Mouse (Mus musculus): Measurements from ENCODE around the gene Rest.
"Not testable (repeated sequence)": the region's sequence is repeated elsewhere in the genome, so short reads cannot be mapped to it uniquely, and the experiment has no call there.

Rest gene

DNA sequence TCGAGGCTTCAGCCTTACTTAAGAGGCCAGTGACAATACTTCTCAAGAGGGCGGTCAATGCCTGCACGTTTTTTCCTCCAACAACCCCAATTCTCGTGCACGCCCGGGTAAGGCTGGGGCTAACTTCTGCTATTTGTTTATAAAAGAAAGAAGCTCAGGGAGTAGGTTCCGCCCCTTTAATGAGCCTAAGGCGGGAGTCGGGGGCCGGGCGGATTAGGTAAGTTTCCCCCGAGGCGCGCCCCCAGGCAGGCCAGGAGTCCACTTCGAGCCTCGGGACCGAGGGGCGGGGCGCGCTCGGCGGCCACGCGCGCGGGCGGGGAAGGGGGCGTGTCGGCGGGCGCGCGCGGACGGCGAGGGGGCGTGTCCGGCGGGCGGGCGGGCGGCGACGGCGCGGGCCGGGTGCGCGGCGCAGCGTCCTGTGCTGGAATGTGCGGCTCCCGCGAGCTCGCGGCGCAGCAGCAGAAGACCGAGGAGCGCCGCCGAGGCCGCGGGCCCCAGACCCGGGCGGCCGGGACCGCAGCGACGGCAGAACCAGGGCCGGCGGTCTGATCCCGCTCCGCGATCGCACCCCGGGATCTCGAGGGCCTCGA is at the start of gene Rest:
Gene Rest (plus strand): TSS at position 411 of the 590 bp plus-strand sequence.
- in situ Hi-C loops (cut with MboI; ENCODE audit: low sequenced_read_pairs) = no loop called here

- in situ Hi-C loops (cut with MboI; ENCODE audit: low sequenced_read_pairs) = no loop called here
These were observed 48.1 kb upstream of the Rest start for GRCm38 (mm10) chr5:77217211-77217610.

- in situ Hi-C loops (cut with MboI; ENCODE audit: low sequenced_read_pairs) = no loop called here
These were observed 47.6 kb upstream of the Rest start for GRCm38 (mm10) chr5:77217724-77218123.

GRCm38 (mm10) chr5:77223043-77223975 is 42.0 kb upstream of the Rest start:
- in situ Hi-C loops (cut with MboI; ENCODE audit: low sequenced_read_pairs) = no loop called here

DNA sequence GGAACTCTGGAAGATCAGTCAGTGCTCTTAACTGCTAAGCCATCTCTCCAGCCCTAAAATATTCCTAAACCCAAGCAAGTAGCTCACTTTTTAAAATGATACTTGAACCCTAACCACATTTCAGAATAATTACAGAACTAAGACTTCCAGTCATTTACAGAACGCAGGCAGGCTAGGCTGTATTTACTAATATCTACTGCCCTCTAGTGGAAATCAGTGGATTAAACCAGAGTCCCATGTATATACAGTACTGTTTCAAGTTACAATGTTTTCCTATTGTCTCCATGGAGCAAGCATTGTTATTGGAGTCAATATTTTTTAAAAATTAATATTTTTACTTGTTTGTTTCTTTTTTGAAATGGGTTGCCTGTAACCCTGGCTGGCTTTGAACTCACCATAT is 36.3 kb upstream of the Rest start:
- in situ Hi-C loops (cut with MboI; ENCODE audit: low sequenced_read_pairs) = no loop called here

GRCm38 (mm10) chr5:77231863-77232262 is 33.4 kb upstream of the Rest start:
- in situ Hi-C loops (cut with MboI; ENCODE audit: low sequenced_read_pairs) = not testable (repeated sequence)

- in situ Hi-C loops (cut with MboI; ENCODE audit: low sequenced_read_pairs) = no loop called here
These were observed 30.4 kb upstream of the Rest start for GRCm38 (mm10) chr5:77234921-77235320.

- in situ Hi-C loops (cut with MboI; ENCODE audit: low sequenced_read_pairs) = no loop called here
These were observed 28.2 kb upstream of the Rest start for GRCm38 (mm10) chr5:77237104-77237503.

- in situ Hi-C loops (cut with MboI; ENCODE audit: low sequenced_read_pairs) = no loop called here
These were observed 20.8 kb upstream of the Rest start for GRCm38 (mm10) chr5:77244331-77244987.

DNA sequence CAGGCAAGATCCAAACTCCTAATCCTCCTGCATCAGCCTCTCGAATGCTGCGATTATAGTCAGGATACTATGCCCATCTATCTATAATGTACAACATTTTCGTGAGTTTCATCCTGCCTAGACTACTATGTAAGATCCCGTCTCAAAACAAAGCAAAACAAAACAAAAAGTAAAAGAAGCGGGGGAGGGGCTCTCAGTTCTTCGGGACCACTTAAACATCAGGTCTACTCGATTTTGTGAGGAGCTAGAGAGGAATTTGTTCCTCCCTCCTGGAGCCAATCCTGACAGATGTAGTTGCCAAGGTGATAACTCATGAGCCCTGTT is 19.9 kb upstream of the Rest start:
- in situ Hi-C loops (cut with MboI; ENCODE audit: low sequenced_read_pairs) = no loop called here

- in situ Hi-C loops (cut with MboI; ENCODE audit: low sequenced_read_pairs) = no loop called here
These were observed 19.3 kb upstream of the Rest start for GRCm38 (mm10) chr5:77245787-77246671.

DNA sequence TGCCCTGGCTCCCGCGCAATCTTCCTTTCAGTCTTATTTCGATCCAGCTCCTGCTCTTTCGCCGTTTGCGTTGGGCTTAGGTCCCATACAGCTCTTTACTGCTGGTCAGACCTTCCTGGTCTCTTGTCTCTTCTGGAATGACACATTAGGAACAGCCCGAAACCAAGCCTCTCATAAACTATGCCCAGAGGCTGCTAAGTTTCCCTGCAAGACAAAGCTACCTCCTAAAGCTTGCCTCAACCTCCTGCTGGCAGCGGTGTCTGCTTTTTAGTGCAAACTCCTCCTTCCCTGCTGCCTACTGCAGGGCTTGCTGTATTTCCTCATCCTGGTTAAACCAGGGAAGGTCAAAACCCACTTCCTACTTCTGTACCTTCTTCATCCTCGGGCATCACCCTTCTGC is 15.2 kb upstream of the Rest start:
- in situ Hi-C loops (cut with MboI; ENCODE audit: low sequenced_read_pairs) = no loop called here

DNA sequence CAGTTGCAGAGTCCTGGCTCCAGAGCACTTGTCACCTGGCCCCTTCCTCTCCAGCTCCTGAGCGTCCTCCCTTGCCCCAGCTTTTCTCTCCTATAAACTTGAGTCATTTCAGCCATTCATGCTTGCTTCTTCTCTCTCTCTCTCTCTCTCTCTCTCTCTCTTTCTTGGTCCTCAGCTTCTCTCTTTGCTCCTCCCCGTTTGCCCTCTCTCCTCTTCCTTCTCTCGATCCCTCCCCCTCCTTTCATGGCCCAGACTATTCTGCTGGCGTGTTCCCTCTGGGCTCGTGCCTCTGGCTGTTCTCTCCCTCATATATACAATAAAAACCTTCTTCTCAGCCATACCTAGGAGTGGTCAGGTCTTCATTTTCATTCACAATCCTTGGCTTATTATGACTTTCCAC is 13.6 kb upstream of the Rest start:
- in situ Hi-C loops (cut with MboI; ENCODE audit: low sequenced_read_pairs) = no loop called here

DNA sequence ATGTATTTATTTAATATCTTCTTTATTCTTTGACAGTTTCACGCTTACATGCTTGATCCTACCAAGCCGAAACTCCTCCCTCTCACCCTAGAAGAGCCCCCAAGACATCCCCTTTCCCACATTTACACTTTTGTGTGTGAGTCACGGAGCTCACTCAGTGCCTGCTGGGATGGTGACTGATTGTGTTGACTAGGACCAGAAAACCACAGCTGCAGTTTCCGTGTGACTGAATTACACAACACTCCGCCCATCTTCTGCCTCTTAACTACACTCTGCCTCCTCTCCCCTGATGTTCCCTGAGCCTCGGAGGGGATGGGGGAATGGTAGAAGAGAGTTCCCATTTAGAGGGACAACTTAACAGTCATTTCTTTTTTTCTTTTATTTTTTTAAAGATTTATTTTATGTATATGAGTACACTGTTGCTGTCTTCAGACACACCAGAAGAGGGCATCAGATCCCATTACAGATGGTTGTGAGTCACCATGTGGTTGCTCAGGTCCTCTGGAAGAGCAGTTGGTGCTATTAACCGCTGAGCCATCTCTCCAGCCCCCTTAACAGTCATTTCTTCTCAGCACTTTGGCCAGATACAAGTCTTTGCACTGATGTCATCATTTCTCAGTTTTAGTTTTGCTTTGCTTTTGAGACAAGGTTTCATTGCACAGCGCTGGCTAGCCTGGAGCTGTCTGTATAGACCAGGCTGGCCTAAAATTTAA is 13.0 kb upstream of the Rest start:
- in situ Hi-C loops (cut with MboI; ENCODE audit: low sequenced_read_pairs) = no loop called here

DNA sequence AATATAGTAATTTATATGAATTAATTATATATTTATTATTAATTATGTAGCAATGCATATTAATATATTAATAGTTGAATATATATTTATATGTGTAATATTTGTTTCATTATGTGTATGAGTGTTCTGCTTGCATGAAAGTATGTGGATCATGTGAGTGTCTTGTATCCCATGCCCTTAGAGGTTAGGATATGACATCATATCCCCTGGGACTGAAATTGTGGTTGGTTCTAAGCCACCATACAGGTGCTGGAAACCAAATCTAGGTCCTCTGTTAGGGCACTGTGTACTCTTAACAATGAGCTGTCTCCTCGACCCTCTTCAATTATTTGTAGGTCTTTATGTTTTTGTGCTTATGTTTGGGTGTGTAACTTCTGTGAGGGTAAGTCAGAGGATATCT is 12.1 kb upstream of the Rest start:
- in situ Hi-C loops (cut with MboI; ENCODE audit: low sequenced_read_pairs) = no loop called here

DNA sequence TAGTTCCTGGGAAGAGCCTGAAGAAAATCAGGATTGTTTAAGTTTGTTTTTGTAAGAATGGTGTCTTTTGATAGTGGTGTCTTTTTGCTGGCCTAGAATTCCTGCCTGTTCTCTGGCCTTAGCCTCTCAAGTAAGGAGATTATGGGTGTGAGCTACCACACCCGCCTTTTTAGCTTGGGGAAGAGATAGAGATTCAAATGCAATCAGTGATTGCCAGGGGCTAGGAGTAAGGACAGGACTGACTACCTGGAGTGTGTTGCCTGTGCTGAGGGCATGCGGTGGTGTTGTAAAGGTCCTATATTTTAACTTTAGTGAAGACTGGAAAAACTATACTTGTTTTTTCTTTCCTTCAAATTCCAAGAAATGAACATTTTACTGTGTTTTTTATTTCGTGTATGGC is 10.9 kb upstream of the Rest start:
- in situ Hi-C loops (cut with MboI; ENCODE audit: low sequenced_read_pairs) = no loop called here

- in situ Hi-C loops (cut with MboI; ENCODE audit: low sequenced_read_pairs) = no loop called here
These were observed 7.7 kb upstream of the Rest start for GRCm38 (mm10) chr5:77257603-77258002.

DNA sequence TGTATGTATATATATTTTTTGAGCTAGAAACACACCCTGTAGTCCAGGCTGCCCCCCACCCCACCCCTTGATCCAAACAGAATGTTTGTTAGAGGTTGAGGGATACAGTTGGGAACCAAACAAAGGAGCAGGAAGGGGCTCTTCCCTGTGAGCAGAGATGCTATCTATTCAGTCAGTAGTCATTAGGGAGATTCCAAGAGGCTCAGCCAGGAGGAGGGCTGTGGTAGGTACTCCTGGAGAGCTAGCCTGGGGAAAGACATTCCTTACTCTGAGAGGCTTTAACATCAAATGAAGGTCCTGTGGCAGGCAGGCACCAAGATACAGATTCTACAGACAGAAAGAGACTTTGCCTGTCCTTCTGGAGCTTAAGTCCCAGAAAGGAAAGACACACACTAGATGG is 6.0 kb upstream of the Rest start:
- in situ Hi-C loops (cut with MboI; ENCODE audit: low sequenced_read_pairs) = no loop called here

- in situ Hi-C loops (cut with MboI; ENCODE audit: low sequenced_read_pairs) = no loop called here
These were observed 5.2 kb upstream of the Rest start for GRCm38 (mm10) chr5:77260141-77260540.

- in situ Hi-C loops (cut with MboI; ENCODE audit: low sequenced_read_pairs) = no loop called here
These were observed 4.2 kb upstream of the Rest start for GRCm38 (mm10) chr5:77261137-77261536.
